Mouse (Mus musculus) erythroblast, embryonic 14.5 days (primary cell): ENCODE data around the gene Tenm2.

Experiments used
- GATA1 ChIP-seq: IDR thresholded peaks from 2 replicates; pipeline ENCODE4 v1.6.1; 2012; ENCODE audit warnings: low read length, inconsistent platforms, mixed read lengths
- TAL1 ChIP-seq: IDR thresholded peaks from 3 replicates; pipeline ENCODE4 v1.6.1; 2012; ENCODE audit warnings: low read length, inconsistent platforms, mixed read lengths

DNA sequence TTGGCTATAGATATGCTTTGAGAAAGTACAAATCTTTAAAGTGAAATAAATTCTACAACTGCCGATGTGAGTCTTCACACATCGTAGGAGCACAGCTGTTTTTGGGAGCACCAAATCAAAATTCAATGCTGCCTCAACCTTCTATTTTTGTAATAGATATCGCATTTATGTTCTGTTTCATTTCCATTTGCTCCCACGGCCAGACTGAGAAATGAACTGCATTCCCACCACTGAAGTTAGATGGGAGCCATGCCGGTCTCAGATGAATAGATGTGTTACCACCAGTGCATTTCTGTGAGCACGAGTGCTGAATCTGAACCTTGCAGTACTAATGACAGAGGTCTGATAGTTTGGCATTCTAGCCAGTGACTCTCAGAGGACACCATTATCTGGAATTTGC lies 58.3 kb downstream of the Tenm2 start:
- no peak for TF ChIP-seq GATA1
- no peak for TF ChIP-seq TAL1
